Mouse (Mus musculus) heart, embryonic 14.5 days (tissue): ENCODE data around the gene Trappc10. TPM values are rescaled to one million over a fixed set of nuclear protein-coding genes. Genes with fewer than 3 reads are reported as not detected.
A peak's percentile ranks its signal among the peaks of the same experiment; 100 is the strongest.

Source experiments
- ATAC-seq: fragments of 200-750 bp; cut with Nextera tagmentation; 2 replicates; pipeline ENCODE4 v1.8.0; 2017; ENCODE audit warnings: low read depth, moderate TSS enrichment; ENCODE audit not compliant: insufficient number of reproducible peaks, insufficient read depth, low FRiP score
- H3K27ac ChIP-seq, 2 experiments: fragments of 200-500 bp in 1 of 2; fragments of 300-500 bp in 1 of 2; sonication (generic) in 1 of 2; replicated peaks in 1 of 2; 2 replicates each; pipeline ENCODE4 v1.5.1; 2012 to 2014; ENCODE audit warnings: low read depth in 2 of 2, low read length in 2 of 2, control low read depth in 1 of 2, mild to moderate bottlenecking in 1 of 2, mixed read lengths in 1 of 2; ENCODE audit not compliant: control insufficient read depth in 1 of 2, insufficient read depth in 1 of 2
- H3K27me3 ChIP-seq: fragments of 300-500 bp; sonication (generic); 2 replicates; pipeline ENCODE4 v1.6.1; 2014; ENCODE audit warnings: mild to moderate bottlenecking, low read length, control low read depth; ENCODE audit not compliant: control insufficient read depth, insufficient read depth
- H3K36me3 ChIP-seq: fragments of 300-500 bp; sonication (generic); 2 replicates; pipeline ENCODE4 v1.6.1; 2014; ENCODE audit warnings: mild to moderate bottlenecking, control low read depth, low read length, mixed read lengths; ENCODE audit not compliant: control insufficient read depth, insufficient read depth
- H3K4me1 ChIP-seq, 2 experiments: fragments of 200-500 bp in 1 of 2; fragments of 300-500 bp in 1 of 2; sonication (generic) in 1 of 2; 2 replicates each; pipeline ENCODE4 v1.6.1; 2012 to 2014; ENCODE audit warnings: low read length in 2 of 2, control low read depth in 1 of 2, mixed read lengths in 1 of 2; ENCODE audit not compliant: control insufficient read depth in 2 of 2, insufficient read depth in 2 of 2
- H3K4me2 ChIP-seq: fragments of 300-500 bp; sonication (generic); 2 replicates; pipeline ENCODE4 v1.6.1; 2014; ENCODE audit warnings: mild to moderate bottlenecking, low read length
- H3K4me3 ChIP-seq, 2 experiments: fragments of 200-500 bp in 1 of 2; fragments of 300-500 bp in 1 of 2; sonication (generic) in 1 of 2; 2 replicates each; pipeline ENCODE4 v1.5.1; 2012 to 2014; ENCODE audit warnings: low read length in 2 of 2, mild to moderate bottlenecking in 2 of 2, control low read depth in 1 of 2, low read depth in 1 of 2, moderate library complexity in 1 of 2; ENCODE audit not compliant: control insufficient read depth in 1 of 2, insufficient read depth in 1 of 2
- H3K9ac ChIP-seq: fragments of 300-500 bp; sonication (generic); 2 replicates; pipeline ENCODE4 v1.6.1; 2014; ENCODE audit warnings: mild to moderate bottlenecking, low read length
- H3K9me3 ChIP-seq: fragments of 300-500 bp; sonication (generic); 2 replicates; pipeline ENCODE4 v1.6.1; 2016; ENCODE audit warnings: low read length, control low read depth; ENCODE audit not compliant: control insufficient read depth
- WGBS: fragments of 180-500 bp; shearing (Covaris S2); extraction: QIAGEN DNeasy Blood & Tissue Kit; methylation state at CpG from one replicate; pipeline ENCODE4 v1.1.7; 2014; 5-methylcytosine and 5-hydroxymethylcytosine counted together
- polyA plus RNA-seq: library from polyadenylated mRNA; unstranded; fragments of >200 nt; fragmentation: Nextera tagmentation; extraction: Ambion mirVana; gene quantifications from 2 replicates; pipeline ENCODE4 v1.2.1, GENCODE M21; 2014

Gene Trappc10
- polyA plus RNA-seq, 1 experiment from 2014 or later, result 19.0 TPM

- Histone ChIP-seq H3K4me3 (no peak overlapping the region), H3K9me3 (no peaks in the 10 kb centered on the region), H3K9ac (no peak overlapping the region), H3K36me3 (peaks cover 52% of the 10 kb centered on the region), H3K27me3 (no peaks in the 10 kb centered on the region), H3K4me2 (0 out of 2 replicates have a peak overlapping the region, but pooled peaks have one; percentile 12), H3K4me1 (peaks cover 9% of the 10 kb centered on the region in 2 experiments), H3K27ac (no peak overlapping the region)
- WGBS, result 11% methylated on average over 8 of the region's 9 CpGs
- 0 out of 2 replicates have a peak, but pooled peaks have one; percentile 50 for ATAC-seq
Measured at GRCm38 (mm10) chr10:78272932-78273331, 28.5 kb upstream of the Trappc10 start.

DNA sequence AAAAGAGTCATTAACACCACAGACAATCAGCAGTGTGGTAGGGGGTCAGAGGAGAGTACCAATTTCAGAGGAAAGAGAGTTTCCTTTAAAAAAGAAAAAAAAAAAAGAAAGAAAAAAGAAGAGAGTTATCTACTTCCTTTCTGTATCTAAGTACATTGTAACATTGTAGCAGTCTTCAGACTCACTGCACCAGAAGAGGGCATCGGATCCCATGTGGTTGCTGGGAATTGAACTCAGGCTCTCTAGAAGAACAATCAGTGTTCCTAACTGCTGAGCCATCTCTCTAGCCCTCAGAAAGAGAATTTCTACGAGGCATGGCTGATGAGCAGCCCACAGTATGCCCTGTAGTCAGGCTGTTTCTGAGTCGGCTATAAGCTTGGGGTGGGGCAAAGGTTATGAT, 21.4 kb upstream of the Trappc10 start:
- 67% methylated on average over 3 of the region's 3 CpGs for WGBS
- no peak overlapping the region for H3K4me3 ChIP-seq
- H3K9me3 ChIP-seq, result no peaks in the 10 kb centered on the region
- no peak overlapping the region for H3K4me2 ChIP-seq
- no peak overlapping the region for H3K9ac ChIP-seq
- no peak for ATAC-seq
- H3K36me3 ChIP-seq, result no peaks in the 10 kb centered on the region; the same call in 1 of the 2 replicates
- H3K27me3 ChIP-seq, result no peaks in the 10 kb centered on the region
- H3K4me1 ChIP-seq, result no peaks in the 10 kb centered on the region
- no peak overlapping the region for H3K27ac ChIP-seq

- no peak overlapping the region for H3K4me2 ChIP-seq
Measured at GRCm38 (mm10) chr10:78264735-78265134, 20.3 kb upstream of the Trappc10 start.

GRCm38 (mm10) chr10:78260916-78261650, 16.6 kb upstream of the Trappc10 start:
- Histone ChIP-seq H3K4me3 (no peak overlapping the region), H3K4me2 (no peak overlapping the region), H3K27me3 (no peaks in the 10 kb centered on the region), H3K9me3 (no peaks in the 10 kb centered on the region), H3K9ac (no peak overlapping the region), H3K4me1 (peaks cover 0 to 4% of the 10 kb centered on the region in 2 experiments; a peak in 1 of 4 replicates), H3K36me3 (no peaks in the 10 kb centered on the region), H3K27ac (no peak overlapping the region)
- no peak for ATAC-seq
- 64% methylated on average over 7 of the region's 7 CpGs for WGBS

More at GRCm38 (mm10) chr10:78264735-78265134, 20.3 kb upstream of the Trappc10 start:
- Histone ChIP-seq H3K27ac (no peak overlapping the region), H3K9me3 (no peaks in the 10 kb centered on the region), H3K9ac (no peak overlapping the region), H3K36me3 (no peaks in the 10 kb centered on the region), H3K4me1 (peaks cover 0 to 4% of the 10 kb centered on the region in 2 experiments; a peak in 1 of 4 replicates), H3K27me3 (no peaks in the 10 kb centered on the region), H3K4me3 (no peak overlapping the region)
- ATAC-seq, result no peak
- 75% methylated on average over 3 of the region's 3 CpGs for WGBS

DNA sequence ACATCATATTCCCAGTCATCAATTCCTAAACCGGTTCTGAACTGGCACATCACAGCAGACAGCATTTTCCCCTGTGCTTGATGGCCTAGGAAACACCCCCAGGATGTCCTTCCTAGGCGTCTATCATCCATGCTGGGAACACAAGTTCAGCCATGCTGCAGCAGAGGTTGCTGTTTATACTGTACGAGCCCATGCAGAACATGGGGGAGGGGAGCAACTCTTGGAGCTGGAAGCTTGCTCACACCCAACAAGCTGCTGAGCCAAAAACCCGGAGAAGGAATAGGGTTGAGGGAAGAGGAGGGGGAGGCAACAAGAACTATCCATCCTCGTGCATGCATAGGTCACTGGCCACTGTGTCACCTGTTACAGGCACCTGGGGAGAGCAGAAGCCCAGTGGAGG, 15.9 kb upstream of the Trappc10 start:
- Histone ChIP-seq H3K9ac (no peak overlapping the region), H3K4me1 (peaks cover 6 to 10% of the 10 kb centered on the region in 2 experiments; a peak in 3 of 4 replicates), H3K4me2 (no peak overlapping the region), H3K4me3 (no peak overlapping the region), H3K9me3 (no peaks in the 10 kb centered on the region), H3K36me3 (no peaks in the 10 kb centered on the region), H3K27me3 (no peaks in the 10 kb centered on the region), H3K27ac (no peak overlapping the region)
- ATAC-seq, result no peak
- WGBS, result 36% methylated on average over 5 of the region's 5 CpGs

DNA sequence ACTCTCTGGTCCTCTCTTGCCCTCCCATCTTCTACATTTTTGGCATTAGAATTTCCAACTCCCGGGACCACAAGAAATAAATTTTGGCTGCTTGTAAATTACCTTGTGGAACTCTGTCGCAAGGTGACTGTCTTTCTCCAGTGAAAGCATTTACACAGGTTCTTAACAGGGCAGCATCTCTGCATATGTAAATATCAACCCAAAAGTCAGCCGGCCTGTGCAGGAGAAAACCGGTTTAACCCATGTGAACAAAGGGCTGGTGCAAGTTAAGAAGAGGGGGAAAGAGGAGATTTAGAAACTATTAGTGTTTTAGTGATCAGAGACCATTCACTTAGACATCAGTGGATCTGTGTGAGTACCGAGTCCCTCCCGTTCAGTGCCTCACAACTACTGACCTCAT, 15.3 kb upstream of the Trappc10 start:
- Histone ChIP-seq H3K4me3 (no peak overlapping the region), H3K27ac (no peak overlapping the region), H3K4me1 (peaks cover 7 to 12% of the 10 kb centered on the region in 2 experiments; a peak in 3 of 4 replicates), H3K9me3 (no peaks in the 10 kb centered on the region), H3K27me3 (no peaks in the 10 kb centered on the region), H3K36me3 (no peaks in the 10 kb centered on the region), H3K4me2 (no peak overlapping the region), H3K9ac (no peak overlapping the region)
- no peak for ATAC-seq
- WGBS, result 52% methylated on average over 6 of the region's 6 CpGs

GRCm38 (mm10) chr10:78259230-78259629, 14.8 kb upstream of the Trappc10 start:
- WGBS, result 67% methylated on average over 5 of the region's 5 CpGs
- no peak for ATAC-seq
- H3K27ac ChIP-seq, result no peak overlapping the region

More at GRCm38 (mm10) chr10:78259230-78259629, 14.8 kb upstream of the Trappc10 start:
- H3K4me3 ChIP-seq, result no peak overlapping the region
- peaks cover 7 to 12% of the 10 kb centered on the region in 2 experiments; a peak in 3 of 4 replicates for H3K4me1 ChIP-seq
- H3K9me3 ChIP-seq, result no peaks in the 10 kb centered on the region
- H3K4me2 ChIP-seq, result no peak overlapping the region
- no peaks in the 10 kb centered on the region for H3K27me3 ChIP-seq
- H3K9ac ChIP-seq, result no peak overlapping the region
- H3K36me3 ChIP-seq, result no peaks in the 10 kb centered on the region
